Mouse (Mus musculus) embryonic fibroblast, embryonic 13.5 days (primary cell): ENCODE measurements around the gene Hspb7.

Source experiments
- CTCF ChIP-seq: IDR thresholded peaks from 2 replicates; pipeline ENCODE4 v1.5.1; 2011; ENCODE audit warnings: mild to moderate bottlenecking, control low read depth, low read length, moderate library complexity, borderline replicate concordance; ENCODE audit not compliant: insufficient read depth
- POLR2A ChIP-seq: IDR thresholded peaks from 2 replicates; pipeline ENCODE4 v1.6.1; 2011; ENCODE audit warnings: low read depth, mild to moderate bottlenecking, control low read depth, low read length, moderate library complexity

DNA sequence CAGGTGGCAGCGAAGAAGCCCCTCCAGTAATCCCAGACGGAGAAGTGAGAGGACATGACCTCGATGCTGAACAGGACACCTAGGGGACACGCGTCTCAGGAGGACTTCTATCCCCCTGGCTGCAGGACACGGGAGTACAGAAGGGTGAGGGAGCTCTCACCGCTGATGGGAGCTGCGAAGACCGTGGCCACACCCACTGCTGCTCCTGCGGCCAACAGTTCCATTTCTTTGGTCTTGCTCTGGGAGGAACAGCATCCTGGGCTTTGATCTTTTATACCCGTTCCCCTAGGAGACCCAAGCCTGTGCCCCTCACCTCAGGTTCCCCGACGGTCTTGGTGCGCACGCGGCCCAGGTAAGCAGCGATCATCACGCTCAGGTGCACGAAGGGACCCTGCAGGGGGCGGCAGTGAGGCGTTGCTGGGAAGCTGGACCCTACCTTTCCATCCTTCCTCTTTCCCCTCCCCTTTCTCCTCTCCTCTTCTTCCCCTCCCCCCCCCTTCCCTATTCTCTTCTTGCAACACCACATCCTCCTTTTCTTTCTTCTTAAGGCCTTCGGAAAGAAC is 9.1 kb upstream of the Hspb7 start:
- TF ChIP-seq POLR2A: no peak
- TF ChIP-seq CTCF: no peak
